Mouse (Mus musculus) brain, embryonic 18.5 days (tissue): ENCODE measurements around the gene Olfr441.
"Not testable (repeated sequence)": the region's sequence is repeated elsewhere in the genome, so short reads cannot be mapped to it uniquely, and the experiment has no call there.

Experiments used
- DNase-seq: peaks from one replicate; pipeline ENCODE4 v3.0.0-alpha.2; 2012; ENCODE audit warnings: low read depth, low spot score

Gene Olfr441

DNA sequence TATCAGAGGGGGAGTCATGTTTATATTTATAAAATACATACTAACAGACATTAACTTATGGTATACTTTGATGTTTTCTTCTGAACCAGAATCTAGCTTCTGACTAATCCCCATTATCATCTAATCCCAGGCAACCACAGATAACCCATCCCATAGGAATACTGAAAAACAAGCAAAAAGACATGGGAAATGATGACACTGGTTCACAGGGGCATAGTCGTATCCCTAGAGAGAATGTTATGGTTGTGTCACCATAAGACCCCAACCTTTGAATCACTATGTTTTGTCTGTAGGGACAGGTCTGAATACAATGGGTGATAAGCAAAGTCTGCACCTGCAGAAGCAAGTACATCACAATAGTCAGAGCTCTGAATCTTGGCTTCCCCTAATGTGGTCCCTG lies at the start of gene Olfr441:
Gene Olfr441, plus strand, starts transcription at position 301 of the 400 bp plus-strand sequence.
- not testable (repeated sequence) for DNase-seq

DNA sequence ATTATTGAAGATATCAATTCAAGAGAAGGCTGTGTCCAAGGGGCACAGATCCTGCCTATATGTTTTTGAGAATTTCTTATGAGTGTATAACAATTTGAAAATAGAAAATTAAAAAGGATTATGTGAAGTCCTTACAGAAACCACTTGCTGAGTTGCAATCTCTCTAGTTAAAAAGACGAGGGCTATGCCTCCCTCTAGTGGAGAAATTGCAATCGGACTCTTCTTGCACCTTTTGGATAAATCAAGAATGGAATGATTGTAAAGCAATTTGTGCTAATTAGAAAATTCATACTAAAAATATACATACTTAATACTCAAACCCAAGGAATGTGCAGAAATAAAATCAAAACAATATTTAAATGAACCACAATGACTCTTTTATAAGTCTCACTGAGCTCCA lies 27.4 kb upstream of the Olfr441 start:
- DNase-seq: no peak

DNA sequence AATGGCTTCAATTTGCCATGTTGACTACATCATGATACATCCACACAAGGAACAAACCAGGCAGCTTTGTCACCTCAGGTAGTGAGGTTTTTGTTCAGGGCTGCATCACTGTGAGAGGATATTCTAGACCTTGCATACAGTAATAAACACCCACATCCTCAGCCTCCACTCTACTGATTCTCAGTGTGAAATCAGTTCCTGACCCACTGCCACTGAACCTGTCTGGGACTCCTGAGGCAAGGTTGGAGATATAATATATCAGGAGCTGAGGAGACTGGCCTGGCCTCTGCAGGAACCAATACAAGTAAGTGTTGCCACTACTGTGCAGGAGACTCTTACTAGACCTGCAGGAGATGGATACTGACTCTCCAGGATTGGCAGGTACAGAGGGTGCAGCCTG lies 24.8 kb upstream of the Olfr441 start:
- not testable (repeated sequence) for DNase-seq

- DNase-seq: not testable (repeated sequence)
Observed at GRCm38 (mm10) chr6:43146267-43146666, 40.1 kb downstream of the Olfr441 start, which contains the start of gene Olfr237-ps1. Gene Olfr237-ps1 (plus strand): TSS chr6:43146567.

GRCm38 (mm10) chr6:43159502-43159901 lies 53.3 kb downstream of the Olfr441 start:
- DNase-seq: no peak

DNA sequence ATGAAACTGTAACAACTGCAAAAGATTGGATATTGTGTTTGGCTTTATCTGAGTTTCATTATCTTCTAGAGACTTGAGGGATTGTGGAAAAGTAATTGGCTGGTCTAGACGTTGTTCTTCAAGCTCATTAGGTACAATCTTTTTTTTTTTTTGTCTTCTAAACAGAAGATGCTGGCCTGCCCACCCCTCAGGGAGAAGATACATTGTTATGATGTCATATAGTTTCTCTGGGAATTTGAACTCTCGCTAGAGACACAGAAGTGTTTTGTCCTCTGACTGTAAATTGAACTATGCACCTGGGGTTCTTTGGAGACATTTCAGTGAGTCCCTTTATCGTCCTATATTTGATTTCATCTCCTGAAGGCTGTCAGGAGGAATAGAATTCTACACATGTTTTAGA lies 56.8 kb downstream of the Olfr441 start, which contains the start of gene Olfr437:
Gene Olfr437, plus strand, starts transcription at position 301 of the 400 bp plus-strand sequence.
- DNase-seq: no peak

DNA sequence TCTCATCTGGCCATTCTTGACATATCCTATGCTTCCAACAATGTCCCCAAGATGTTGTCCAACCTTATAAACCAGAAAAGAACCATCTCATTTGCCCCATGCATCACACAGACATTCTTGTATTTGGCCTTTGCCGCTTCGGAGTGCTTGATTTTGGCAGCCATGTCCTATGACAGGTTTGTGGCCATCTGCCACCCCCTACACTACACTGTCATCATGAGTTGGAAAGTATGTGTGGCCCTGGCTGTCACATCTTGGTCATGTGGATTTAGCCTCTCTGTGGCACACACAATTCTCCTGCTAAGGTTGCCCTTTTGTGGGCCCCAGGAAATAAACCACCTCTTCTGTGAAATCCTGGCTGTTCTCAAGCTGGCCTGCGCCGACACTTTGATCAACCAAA lies 61.1 kb downstream of the Olfr441 start:
- no peak for DNase-seq
